Mouse (Mus musculus) heart, postnatal 36 days (tissue): Measurements from ENCODE around the gene Mamdc2. TPM values are rescaled to one million over a fixed set of nuclear protein-coding genes. Genes with fewer than 3 reads are reported as not detected.

Source experiments
- DNase-seq, 2 experiments: peaks; one replicate each; pipeline ENCODE4 v3.0.0; 2021 to 2022
- intact Hi-C: fragments of 180-260 bp; cut with DNase I; formaldehyde crosslinking; loops from one replicate; pipeline ENCODE4 v1.15.1; 2025
- total RNA-seq, 2 experiments: library from RNA; stranded (reverse); gene quantifications; 2 replicates each; pipeline ENCODE4 v1.2.3; 2021

Mamdc2 gene
- total RNA-seq, 2 experiments from 2014 or later = 2.0 to 2.6 TPM

DNA sequence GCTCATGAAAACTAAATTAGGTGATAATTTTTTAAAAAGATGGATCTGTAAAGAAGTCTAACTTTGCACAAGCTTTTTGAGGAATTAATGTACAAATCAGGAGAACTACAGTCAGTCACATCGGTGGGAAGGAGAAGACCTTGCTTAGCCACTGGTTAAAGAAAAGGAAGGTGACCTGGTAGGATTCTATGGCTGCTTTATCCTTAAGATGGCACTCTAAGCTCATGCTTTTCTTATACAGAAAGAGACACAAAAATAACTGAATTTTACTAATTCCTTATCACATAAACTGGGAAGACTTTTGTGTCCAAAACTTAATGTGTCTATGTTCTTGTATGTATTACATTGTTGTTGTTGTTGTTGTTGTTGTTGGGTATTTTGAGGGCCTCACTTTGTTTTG, 149.3 kb downstream of the Mamdc2 start:
- intact Hi-C loops = loop anchor here (1.0 kb wide), 1 partner anchor 225 kb away; no protein-coding TSS in a partner anchor
- no peak for DNase-seq

GRCm38 (mm10) chr19:23297191-23297590, 151.1 kb downstream of the Mamdc2 start:
- DNase-seq = no peak
- intact Hi-C loops = no loop called here

DNA sequence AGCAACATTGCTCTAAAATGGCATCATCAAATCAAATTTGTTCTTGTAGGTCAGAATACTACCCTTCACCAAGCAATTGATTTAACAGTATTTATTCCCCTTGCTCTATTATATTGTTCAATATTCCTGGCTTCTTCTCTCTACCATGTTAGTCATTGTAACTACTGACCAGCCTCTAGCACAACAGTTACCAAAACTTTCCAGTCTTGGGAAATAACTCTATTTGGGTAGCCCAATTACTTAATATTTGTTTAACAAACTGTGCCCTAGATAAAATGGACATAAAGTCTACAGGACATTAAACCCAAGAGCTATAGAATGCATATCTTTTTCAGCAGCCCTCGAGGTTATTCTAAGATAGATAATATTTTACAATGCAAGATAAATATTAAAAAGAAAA, 159.0 kb downstream of the Mamdc2 start:
- DNase-seq = no peak
- intact Hi-C loops = no loop called here

DNA sequence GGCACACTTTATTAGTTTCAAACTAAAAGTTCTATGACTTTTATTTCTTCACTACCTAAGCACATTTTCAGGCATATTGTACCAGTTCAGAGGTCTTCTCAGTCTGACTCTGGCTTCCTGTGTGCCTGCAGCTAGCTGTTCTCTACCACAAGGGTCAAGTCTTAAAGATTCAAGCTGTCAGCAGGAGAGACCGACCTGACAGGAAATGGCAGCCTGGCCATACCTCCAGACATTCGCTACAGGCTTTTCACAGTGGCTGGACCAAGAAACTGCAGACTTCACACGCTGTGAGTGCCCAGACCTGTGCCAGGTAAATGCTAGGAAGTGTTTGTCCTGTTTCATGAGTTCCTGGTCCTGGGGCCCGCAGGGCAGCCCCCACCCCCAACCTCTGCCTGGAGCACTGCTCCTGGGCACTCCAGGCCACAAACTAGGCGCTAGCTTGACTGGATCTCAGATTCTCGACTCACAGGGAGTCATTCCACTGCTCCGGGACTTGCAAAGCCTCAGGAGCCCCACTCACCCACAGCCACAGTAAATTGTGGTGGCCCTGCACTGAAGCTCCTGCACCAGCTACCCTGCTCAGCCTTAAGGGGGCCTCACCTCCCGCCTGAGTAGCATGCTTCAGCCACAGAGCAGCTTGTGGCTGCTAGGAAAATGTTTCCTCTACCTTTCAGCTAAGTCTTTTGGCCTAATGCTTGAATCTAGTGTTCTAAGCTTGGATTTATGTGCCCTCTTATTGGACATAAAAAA, 166.2 kb downstream of the Mamdc2 start:
- intact Hi-C loops = no loop called here
- DNase-seq = no peak

- no peak for DNase-seq
- intact Hi-C loops = no loop called here
Observed at GRCm38 (mm10) chr19:23274054-23274724, 174.1 kb downstream of the Mamdc2 start.

- intact Hi-C loops = no loop called here
- DNase-seq = peak; percentile 95 to 96
Observed at GRCm38 (mm10) chr19:23273355-23274053, 174.7 kb downstream of the Mamdc2 start, which contains the start of gene Smc5. Gene Smc5 (minus strand): TSS chr19:23273897.

DNA sequence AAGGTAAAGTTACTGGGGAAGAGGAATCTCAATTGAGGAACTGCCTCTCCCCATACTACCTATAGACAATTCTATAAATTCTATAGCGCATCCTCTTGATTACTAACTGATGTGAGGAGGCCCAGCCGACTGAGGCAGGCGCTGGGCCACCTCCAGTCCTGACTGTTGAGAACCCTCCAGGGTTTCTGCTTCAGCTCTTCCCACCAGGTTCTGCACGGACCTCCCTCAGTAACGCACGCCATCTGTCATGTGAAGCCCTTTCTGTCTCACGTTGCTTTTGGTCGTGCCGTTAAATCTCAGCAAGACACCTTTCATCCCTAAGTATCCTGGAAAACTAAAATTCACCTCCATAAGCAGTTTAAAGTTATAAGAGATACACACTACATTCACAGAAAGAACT, 191.5 kb downstream of the Mamdc2 start:
- no peak for DNase-seq
- intact Hi-C loops = no loop called here

Other genes with a start within 250 kb of the Mamdc2 start
- 10 to 100 TPM; 19.6 to 22.7 TPM for gene Smc5, start 174.5 kb downstream of the Mamdc2 start, total RNA-seq
- not detected for gene 1700028P14Rik, start 204.4 kb upstream of the Mamdc2 start, total RNA-seq
- gene Ptar1, start 239.0 kb upstream of the Mamdc2 start, total RNA-seq = 10 to 100 TPM; 18.5 to 19.0 TPM